25 mouse cellular contexts compared by ENCODE assay signal in genomic region chr8:47695431-47696105, GRCm38 (mm10). TPM values are rescaled to one million over a fixed set of nuclear protein-coding genes. Genes with fewer than 3 reads are reported as not detected.
DNase-seq lines count a peak whose midpoint lies in the region; ATAC-seq and TF ChIP-seq lines count a peak whose summit lies in the region.
"Had no signal": no experiment of that assay in that cellular context is flagged by ENCODE, and none has a peak within 500 bp of the region (broad histone marks: within the 10 kb centered on the region; RNA-seq: fewer than 3 reads in every experiment).

No protein-coding gene starts in this region.

- H3K27ac ChIP-seq in forebrain, embryonic 10.5 days: no peak overlapping the region
- H3K27ac ChIP-seq in forebrain, embryonic 13.5 days: no peak overlapping the region
- peak overlapping the region; percentile 32; the same call in 1 of the 2 replicates for H3K27ac ChIP-seq in layer of hippocampus, adult 2 months
- H3K27ac ChIP-seq: forebrain, embryonic 15.5 days; heart, adult 2 months; heart, embryonic 15.5 days; hindbrain, embryonic 10.5 days; midbrain, embryonic 13.5 days; neural tube, embryonic 13.5 days had no signal

- intact Hi-C loops in left cerebral cortex, postnatal 14 days (cut with DNase I): no loop called here

- H3K9me3 ChIP-seq in forebrain, embryonic 10.5 days: no peaks in the 10 kb centered on the region
- no peaks in the 10 kb centered on the region for H3K9me3 ChIP-seq in forebrain, embryonic 13.5 days (replicated peaks)
- H3K9me3 ChIP-seq: forebrain, embryonic 15.5 days; heart, embryonic 15.5 days; hindbrain, embryonic 10.5 days; midbrain, embryonic 13.5 days; neural tube, embryonic 13.5 days had no signal

- peaks cover 14% of the 10 kb centered on the region for H3K4me1 ChIP-seq in forebrain, embryonic 10.5 days
- peaks cover 5% of the 10 kb centered on the region; the same call in 1 of the 2 replicates for H3K4me1 ChIP-seq in forebrain, embryonic 13.5 days
- H3K4me1 ChIP-seq: heart, embryonic 15.5 days had no signal

- H3K4me3 ChIP-seq in forebrain, embryonic 10.5 days: no peak overlapping the region
- no peak overlapping the region for H3K4me3 ChIP-seq in forebrain, embryonic 13.5 days
- no peak overlapping the region for H3K4me3 ChIP-seq in layer of hippocampus, adult 2 months
- H3K4me3 ChIP-seq: forebrain, embryonic 15.5 days; heart, adult 2 months; heart, embryonic 15.5 days; hindbrain, embryonic 10.5 days; midbrain, embryonic 13.5 days; neural tube, embryonic 13.5 days had no signal

- no peak for ATAC-seq in forebrain, embryonic 13.5 days
- ATAC-seq: forebrain, embryonic 15.5 days; liver, postnatal 0 days; midbrain, embryonic 13.5 days had no signal

- no peaks in the 10 kb centered on the region for H3K36me3 ChIP-seq in forebrain, embryonic 10.5 days (replicated peaks)
- no peaks in the 10 kb centered on the region for H3K36me3 ChIP-seq in forebrain, embryonic 13.5 days (ENCODE audit: poor library complexity, severe bottlenecking)
- H3K36me3 ChIP-seq: forebrain, embryonic 15.5 days; heart, embryonic 15.5 days; hindbrain, embryonic 10.5 days; midbrain, embryonic 13.5 days; neural tube, embryonic 13.5 days had no signal

- no peak overlapping the region for H3K4me2 ChIP-seq in forebrain, embryonic 13.5 days
- H3K4me2 ChIP-seq: forebrain, embryonic 15.5 days; heart, embryonic 15.5 days; midbrain, embryonic 13.5 days; neural tube, embryonic 13.5 days had no signal

- no peak for TF ChIP-seq CTCF in layer of hippocampus, adult 2 months (conservative IDR thresholded peaks at IDR 0.05)

- WGBS in forebrain, embryonic 10.5 days: 83% methylated on average over 5 of the region's 5 CpGs
- 79% methylated on average over 5 of the region's 5 CpGs for WGBS in forebrain, embryonic 13.5 days

- no peak overlapping the region for H3K9ac ChIP-seq in forebrain, embryonic 13.5 days
- H3K9ac ChIP-seq: forebrain, embryonic 15.5 days; heart, embryonic 15.5 days; liver, postnatal 0 days; midbrain, embryonic 13.5 days; neural tube, embryonic 13.5 days had no signal

- DNase-seq in forebrain, embryonic 10.5 days (ENCODE audit: extremely low spot score, low spot score): peak; percentile 9
- peak in 1 of 2 experiments; percentile 29 for DNase-seq in layer of hippocampus, adult 2 months (ENCODE audit: low spot score in 2 of 2)
- no peak for DNase-seq in layer of hippocampus, postnatal 25 days (ENCODE audit: extremely low spot score in 1 of 2, low spot score in 1 of 2)
- peak; percentile 56 to 78 for DNase-seq in left cerebral cortex, postnatal 14 days (ENCODE audit: low spot score in 2 of 2)
- peak; percentile 45 for DNase-seq in right cerebral cortex, postnatal 25 days
- no peak for DNase-seq in kidney, postnatal 14 days
- no peak for DNase-seq in testis, postnatal 10 days (ENCODE audit: low spot score)
- DNase-seq: adrenal gland, adult 2 months; cerebellum, adult 9-10 months; gastrocnemius, postnatal 14 days; heart, adult 2 months; kidney, adult 11 months; kidney, postnatal 25 days; layer of hippocampus, postnatal 36 days; liver; liver, postnatal 0 days; lung, postnatal 10 days; thymus, adult 18-20 months; thymus, postnatal 4 days had no signal

- H3K27me3 ChIP-seq in forebrain, embryonic 10.5 days (ENCODE audit: poor library complexity, severe bottlenecking): peaks cover 11% of the 10 kb centered on the region
- no peaks in the 10 kb centered on the region for H3K27me3 ChIP-seq in forebrain, embryonic 13.5 days
- H3K27me3 ChIP-seq: forebrain, embryonic 15.5 days; heart, embryonic 15.5 days; midbrain, embryonic 13.5 days had no signal

RNA-seq across cellular contexts. Expression of gene Cdkn2aip, which starts 18.2 kb away (rescaled TPM):
- polyA plus RNA-seq in forebrain, embryonic 10.5 days (2016; fragmentation: Nextera tagmentation; extraction: Ambion mirVana): 34.8 and 37.3 TPM in 2 replicates
- 47.3 and 47.9 TPM in 2 replicates for polyA plus RNA-seq in forebrain, embryonic 13.5 days (2015; fragmentation: Nextera tagmentation; extraction: Ambion mirVana)
- total RNA-seq in layer of hippocampus, adult 2 months (2021): 10 to 100 TPM; 14.3 to 17.2 TPM
- 10 to 100 TPM; 15.1 to 16.5 TPM for total RNA-seq in layer of hippocampus, postnatal 25 days (2021)
- total RNA-seq in left cerebral cortex, postnatal 14 days (2021): 10 to 100 TPM; 13.5 to 15.8 TPM

RNA-seq across cellular contexts. Expression of gene Ing2, which starts 20.2 kb away (rescaled TPM):
- 10.9 and 13.5 TPM in 2 replicates for polyA plus RNA-seq in forebrain, embryonic 10.5 days (2016; fragmentation: Nextera tagmentation; extraction: Ambion mirVana)
- polyA plus RNA-seq in forebrain, embryonic 13.5 days (2015; fragmentation: Nextera tagmentation; extraction: Ambion mirVana): 6.5 and 7.5 TPM in 2 replicates
- total RNA-seq in layer of hippocampus, adult 2 months (2021): 10 to 100 TPM; 36.1 to 36.8 TPM
- total RNA-seq in layer of hippocampus, postnatal 25 days (2021): 10 to 100 TPM; 33.7 to 37.4 TPM
- total RNA-seq in left cerebral cortex, postnatal 14 days (2021): 10 to 100 TPM; 41.6 to 44.7 TPM

Comparison
In these comparisons a context has a peak if more than half of its experiments do, and no peak if none do; other contexts are left out.
1. DNase-seq: peak in forebrain, embryonic 10.5 days (single experiment), left cerebral cortex, postnatal 14 days (2 of 2) and right cerebral cortex, postnatal 25 days (single experiment); none in layer of hippocampus, postnatal 25 days (0 of 2), kidney, postnatal 14 days (single experiment) and testis, postnatal 10 days (single experiment).